Mouse (Mus musculus) hindbrain, postnatal 0 days (tissue): ENCODE data around the gene Btbd1. TPM values are rescaled to one million over a fixed set of nuclear protein-coding genes. Genes with fewer than 3 reads are reported as not detected.

ENCODE experiments used
- ATAC-seq: fragments of 200-750 bp; cut with Nextera tagmentation; 2 replicates; pipeline ENCODE4 v1.8.0; 2017; ENCODE audit warnings: mild to moderate bottlenecking, moderate TSS enrichment, moderate library complexity
- DNase-seq: peaks from one replicate; pipeline ENCODE4 v3.0.0-alpha.2; 2015; ENCODE audit warnings: low spot score
- H3K27ac ChIP-seq: fragments of 300-500 bp; sonication (generic); 2 replicates; pipeline ENCODE4 v1.5.1; 2014; ENCODE audit warnings: mild to moderate bottlenecking
- H3K27me3 ChIP-seq: fragments of 300-500 bp; sonication (generic); 2 replicates; pipeline ENCODE4 v1.6.1; 2014; ENCODE audit warnings: low read length, mixed read lengths; ENCODE audit not compliant: insufficient read depth
- H3K36me3 ChIP-seq: fragments of 300-500 bp; sonication (generic); 2 replicates; pipeline ENCODE4 v1.6.1; 2014; ENCODE audit warnings: low read length, mixed read lengths; ENCODE audit not compliant: insufficient read depth
- H3K4me1 ChIP-seq: fragments of 300-500 bp; sonication (generic); 2 replicates; pipeline ENCODE4 v1.6.1; 2014; ENCODE audit warnings: antibody characterized with exemption, low read length, mixed read lengths; ENCODE audit not compliant: insufficient read depth
- H3K4me2 ChIP-seq: fragments of 300-500 bp; sonication (generic); 2 replicates; pipeline ENCODE4 v1.6.1; 2014; ENCODE audit warnings: low read depth, mild to moderate bottlenecking, low read length, moderate library complexity, mixed read lengths
- H3K4me3 ChIP-seq: fragments of 300-500 bp; sonication (generic); 2 replicates; pipeline ENCODE4 v1.5.1; 2014; ENCODE audit warnings: low read length
- H3K9ac ChIP-seq: fragments of 300-500 bp; sonication (generic); replicated peaks from 2 replicates; pipeline ENCODE4 v1.6.1; 2014; ENCODE audit warnings: mild to moderate bottlenecking, low read length, moderate library complexity, mixed read lengths
- H3K9me3 ChIP-seq: fragments of 300-500 bp; sonication (generic); 2 replicates; pipeline ENCODE4 v1.6.1; 2016; ENCODE audit warnings: low read length, mixed read lengths
- CTCF ChIP-seq: IDR thresholded peaks from 2 replicates; pipeline ENCODE4 v1.5.1; 2016; ENCODE audit warnings: antibody characterized with exemption, control low read depth, low read depth
- whole genome bisulfite sequencing: fragments of 180-500 bp; shearing (Covaris S2); extraction: QIAGEN DNeasy Blood & Tissue Kit; methylation state at CpG from one replicate; pipeline ENCODE4 v1.1.7; 2014; 5-methylcytosine and 5-hydroxymethylcytosine counted together
- polyA plus RNA-seq: library from polyadenylated mRNA; unstranded; fragments of >200 nt; fragmentation: Nextera tagmentation; extraction: Ambion mirVana; gene quantifications from 2 replicates; pipeline ENCODE4 v1.2.1, GENCODE M21; 2015
- total RNA-seq: library from RNA; depleted of rRNA; stranded (reverse); fragments of >200 nt; gene quantifications from 2 replicates; pipeline ENCODE4 v1.2.3, GENCODE M21; 2014

The Btbd1 gene
- total and polyA plus RNA-seq, 2 experiments from 2014 or later: 86.8 to 93.0 TPM

- TF ChIP-seq CTCF: no peak
- Histone ChIP-seq H3K27ac (no peak overlapping the region), H3K4me1 (no peaks in the 10 kb centered on the region), H3K9me3 (no peaks in the 10 kb centered on the region), H3K27me3 (no peaks in the 10 kb centered on the region), H3K36me3 (no peaks in the 10 kb centered on the region), H3K4me2 (no peak overlapping the region), H3K4me3 (no peak overlapping the region), H3K9ac (no peak overlapping the region)
- ATAC-seq (no peak), DNase-seq (no peak)
- WGBS: 94% methylated on average over 6 of the region's 6 CpGs
Measured at GRCm38 (mm10) chr7:81865937-81866336, 36.7 kb upstream of the Btbd1 start.

DNA sequence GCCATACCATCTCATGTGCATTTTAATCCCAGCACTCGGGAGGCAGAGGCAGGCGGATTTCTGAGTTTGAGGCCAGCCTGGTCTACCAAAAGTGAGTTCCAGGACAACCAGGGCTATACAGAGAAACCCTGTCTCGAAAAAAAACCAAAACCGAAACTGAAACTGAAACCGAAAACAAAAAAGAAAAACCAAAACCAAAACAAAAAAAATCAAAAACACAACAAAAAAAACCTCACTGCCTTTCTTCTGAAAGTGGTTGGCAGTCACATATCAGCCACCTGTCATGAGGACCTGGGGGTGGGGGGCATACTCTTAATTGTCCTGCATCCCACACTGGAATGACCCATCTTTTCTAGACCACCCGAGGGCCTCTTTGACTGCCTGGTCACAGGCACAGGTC is 35.3 kb upstream of the Btbd1 start:
- Histone ChIP-seq H3K9ac (no peak overlapping the region), H3K9me3 (no peaks in the 10 kb centered on the region), H3K4me2 (no peak overlapping the region), H3K27ac (no peak overlapping the region), H3K4me3 (no peak overlapping the region), H3K4me1 (0 out of 2 replicates have a peak, but pooled peaks cover 4% of the 10 kb centered on the region), H3K27me3 (no peaks in the 10 kb centered on the region), H3K36me3 (no peaks in the 10 kb centered on the region)
- DNase-seq (no peak), ATAC-seq (no peak)
- TF ChIP-seq CTCF: no peak
- 92% methylated on average over 6 of the region's 6 CpGs for WGBS

- WGBS: 75% methylated on average over 24 of the region's 24 CpGs
- ATAC-seq (no peak), DNase-seq (no peak)
- TF ChIP-seq CTCF: no peak
- no peak overlapping the region for H3K9ac ChIP-seq
- no peak overlapping the region for H3K27ac ChIP-seq
- H3K36me3 ChIP-seq: no peaks in the 10 kb centered on the region
- H3K9me3 ChIP-seq: no peaks in the 10 kb centered on the region
- H3K4me1 ChIP-seq: peaks cover 4% of the 10 kb centered on the region; the same call in 1 of the 2 replicates
- no peaks in the 10 kb centered on the region; the same call in 1 of the 2 replicates for H3K27me3 ChIP-seq
- no peak overlapping the region for H3K4me2 ChIP-seq
- H3K4me3 ChIP-seq: no peak overlapping the region
Measured at GRCm38 (mm10) chr7:81862587-81863583, 33.7 kb upstream of the Btbd1 start.

DNA sequence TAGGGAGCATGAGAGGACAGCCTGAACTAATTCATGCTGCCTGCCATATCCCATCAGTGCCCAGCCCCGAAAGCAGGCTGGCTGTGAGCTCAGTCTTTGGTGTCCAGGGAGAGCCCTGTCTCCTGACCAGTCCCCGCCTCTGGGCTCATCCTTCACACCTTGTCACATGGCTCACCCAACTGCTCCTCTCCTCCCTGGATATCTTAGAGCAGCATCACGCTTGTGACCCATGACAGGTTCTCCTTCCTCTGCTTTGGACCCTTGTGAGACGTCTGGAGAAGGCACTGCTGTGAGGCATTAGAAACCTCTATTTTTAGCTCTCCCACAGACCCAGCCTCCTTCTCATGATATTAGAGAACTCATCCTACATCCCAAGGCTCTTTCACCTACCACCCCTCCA is 32.7 kb upstream of the Btbd1 start:
- Histone ChIP-seq H3K9me3 (no peaks in the 10 kb centered on the region), H3K27ac (no peak overlapping the region), H3K4me1 (peaks cover 4% of the 10 kb centered on the region; the same call in 1 of the 2 replicates), H3K27me3 (no peaks in the 10 kb centered on the region; the same call in 1 of the 2 replicates), H3K36me3 (no peaks in the 10 kb centered on the region), H3K4me2 (no peak overlapping the region), H3K4me3 (no peak overlapping the region), H3K9ac (no peak overlapping the region)
- DNase-seq (no peak), ATAC-seq (no peak)
- TF ChIP-seq CTCF: no peak
- 65% methylated on average over 4 of the region's 4 CpGs for WGBS

- Histone ChIP-seq H3K36me3 (no peaks in the 10 kb centered on the region), H3K9me3 (no peaks in the 10 kb centered on the region), H3K27ac (no peak overlapping the region), H3K4me1 (peaks cover 4% of the 10 kb centered on the region; the same call in 1 of the 2 replicates), H3K4me3 (no peak overlapping the region), H3K27me3 (no peaks in the 10 kb centered on the region; the same call in 1 of the 2 replicates), H3K9ac (no peak overlapping the region), H3K4me2 (no peak overlapping the region)
- 80% methylated on average over 2 of the region's 2 CpGs for WGBS
- no peak for TF ChIP-seq CTCF
- DNase-seq (no peak), ATAC-seq (no peak)
Measured at GRCm38 (mm10) chr7:81861461-81861860, 32.2 kb upstream of the Btbd1 start.

- Histone ChIP-seq H3K9me3 (no peaks in the 10 kb centered on the region), H3K4me2 (no peak overlapping the region), H3K4me3 (no peak overlapping the region), H3K36me3 (no peaks in the 10 kb centered on the region), H3K4me1 (peaks cover 4% of the 10 kb centered on the region; the same call in 1 of the 2 replicates), H3K27ac (no peak overlapping the region), H3K9ac (no peak overlapping the region), H3K27me3 (no peaks in the 10 kb centered on the region; the same call in 1 of the 2 replicates)
- no peak for TF ChIP-seq CTCF
- ATAC-seq (no peak), DNase-seq (no peak)
- 80% methylated on average over 5 of the region's 5 CpGs for WGBS
Measured at GRCm38 (mm10) chr7:81860996-81861395, 31.8 kb upstream of the Btbd1 start.
